Mouse (Mus musculus) liver, embryonic 16.5 days (tissue): ENCODE measurements at regions not wholly inside any gene's neighbourhood (a gene's known extent, or its start where the extent isn't known, plus 50 kb on each side); places are given as distances from the start of the nearest gene placed in this dataset.

ENCODE experiments used
- ATAC-seq: fragments of 200-750 bp; cut with Nextera tagmentation; 2 replicates; pipeline ENCODE4 v1.8.0; 2017; ENCODE audit warnings: low read depth, mild to moderate bottlenecking, moderate number of reproducible peaks, moderate library complexity
- H3K27ac ChIP-seq: fragments of 300-500 bp; sonication (generic); 2 replicates; pipeline ENCODE4 v1.5.1; 2014; ENCODE audit warnings: mild to moderate bottlenecking, low read length
- H3K27me3 ChIP-seq: fragments of 300-500 bp; sonication (generic); 2 replicates; pipeline ENCODE4 v1.6.1; 2014; ENCODE audit warnings: low read depth, low read length, mixed read lengths; ENCODE audit not compliant: control insufficient read depth, insufficient read depth
- H3K36me3 ChIP-seq: fragments of 300-500 bp; sonication (generic); 2 replicates; pipeline ENCODE4 v1.6.1; 2014; ENCODE audit warnings: mild to moderate bottlenecking; ENCODE audit not compliant: control insufficient read depth, insufficient read depth
- H3K4me1 ChIP-seq: fragments of 300-500 bp; sonication (generic); 2 replicates; pipeline ENCODE4 v1.6.1; 2014; ENCODE audit warnings: low read depth, low read length, mixed read lengths; ENCODE audit not compliant: control insufficient read depth
- H3K4me2 ChIP-seq: fragments of 300-500 bp; sonication (generic); 2 replicates; pipeline ENCODE4 v1.6.1; 2014; ENCODE audit warnings: low read depth, low read length, mixed read lengths
- H3K4me3 ChIP-seq: fragments of 300-500 bp; sonication (generic); 2 replicates; pipeline ENCODE4 v1.5.1; 2014; ENCODE audit warnings: low read depth, mild to moderate bottlenecking, low read length
- H3K9ac ChIP-seq: fragments of 300-500 bp; sonication (generic); 2 replicates; pipeline ENCODE4 v1.6.1; 2014; ENCODE audit warnings: low read depth, low read length
- H3K9me3 ChIP-seq: fragments of 300-500 bp; sonication (generic); replicated peaks from 2 replicates; pipeline ENCODE4 v1.6.1; 2016; ENCODE audit warnings: low read length; ENCODE audit not compliant: control insufficient read depth
- WGBS: fragments of 180-500 bp; shearing (Covaris S2); extraction: QIAGEN DNeasy Blood & Tissue Kit; methylation state at CpG from one replicate; pipeline ENCODE4 v1.1.7; 2014; ENCODE audit not compliant: insufficient replicate concordance; 5-methylcytosine and 5-hydroxymethylcytosine counted together

DNA sequence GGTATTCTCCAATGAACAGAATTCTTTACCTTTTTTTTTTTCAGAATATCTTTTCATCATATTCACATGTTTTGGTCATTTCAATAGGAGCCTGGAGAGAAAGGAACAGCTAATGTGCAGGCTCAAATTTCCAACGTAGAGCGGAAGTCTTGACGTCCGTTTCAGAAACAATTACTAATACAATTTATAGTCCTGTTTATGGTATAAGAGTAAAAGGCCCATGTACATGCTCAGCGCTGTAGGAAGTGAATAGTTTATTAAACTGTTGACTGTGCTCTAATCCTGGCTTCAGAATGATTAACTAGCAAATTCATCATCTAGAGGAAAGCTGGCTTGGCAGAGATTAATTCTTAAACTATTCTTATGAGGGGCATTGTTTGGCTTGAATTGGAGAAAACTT lies 142.1 kb downstream of the Pik3r1 start:
- no peak for ATAC-seq
- no peak overlapping the region for H3K4me2 ChIP-seq
- 63% methylated on average over 5 of the region's 5 CpGs for WGBS
- no peak overlapping the region for H3K4me3 ChIP-seq
- H3K9me3 ChIP-seq, result no peaks in the 10 kb centered on the region
- no peaks in the 10 kb centered on the region for H3K36me3 ChIP-seq
- H3K27ac ChIP-seq, result no peak overlapping the region
- no peak overlapping the region for H3K9ac ChIP-seq
- no peaks in the 10 kb centered on the region for H3K4me1 ChIP-seq
- H3K27me3 ChIP-seq, result no peaks in the 10 kb centered on the region

DNA sequence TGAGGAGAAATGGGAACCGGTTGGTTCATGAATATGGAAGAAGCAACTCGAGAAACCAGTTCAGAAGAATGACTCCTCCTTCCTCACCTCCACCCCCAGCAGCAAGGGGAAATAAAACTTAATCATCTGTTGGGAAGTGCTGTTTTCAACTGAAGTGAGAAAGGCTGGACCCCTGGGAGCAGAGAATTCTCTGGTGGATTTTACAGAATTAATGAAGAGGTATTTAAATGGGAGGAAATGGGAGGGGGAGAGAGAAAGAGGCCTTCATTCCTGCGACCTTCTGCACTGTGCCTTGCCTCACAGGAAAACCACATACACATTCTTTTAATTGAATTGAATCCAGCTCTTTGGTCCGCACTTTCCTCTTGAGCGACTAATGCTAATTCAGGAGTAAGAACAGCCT lies 143.8 kb downstream of the Pik3r1 start:
- H3K27me3 ChIP-seq, result no peaks in the 10 kb centered on the region
- H3K4me2 ChIP-seq, result no peak overlapping the region
- H3K36me3 ChIP-seq, result no peaks in the 10 kb centered on the region
- no peak for ATAC-seq
- WGBS, result 32% methylated on average over 5 of the region's 5 CpGs
- H3K27ac ChIP-seq, result no peak overlapping the region
- no peak overlapping the region for H3K9ac ChIP-seq
- no peaks in the 10 kb centered on the region for H3K9me3 ChIP-seq
- H3K4me3 ChIP-seq, result no peak overlapping the region
- no peaks in the 10 kb centered on the region for H3K4me1 ChIP-seq

DNA sequence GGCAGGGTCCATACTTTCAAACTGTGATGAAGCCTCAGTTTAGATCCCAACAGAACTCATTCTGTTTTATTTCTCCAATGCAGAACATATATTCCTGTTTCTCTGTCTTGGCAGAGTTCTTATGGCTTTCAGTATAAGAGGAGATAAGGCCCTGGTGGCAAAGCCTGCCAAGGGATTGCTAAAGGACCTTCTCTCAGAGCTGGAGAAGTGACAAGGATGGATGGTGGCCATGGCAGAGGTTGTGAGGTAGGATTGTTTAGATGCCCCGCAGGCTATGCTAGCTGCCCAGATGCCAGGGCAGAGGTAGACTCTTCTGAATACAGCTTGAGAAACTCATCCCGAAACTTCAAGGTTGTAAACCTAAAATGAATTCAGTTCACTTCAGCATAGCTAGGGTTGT lies 145.4 kb downstream of the Pik3r1 start:
- 85% methylated on average over 2 of the region's 2 CpGs for WGBS
- Histone ChIP-seq H3K4me1 (no peaks in the 10 kb centered on the region), H3K9me3 (no peaks in the 10 kb centered on the region), H3K9ac (no peak overlapping the region), H3K27ac (no peak overlapping the region), H3K27me3 (no peaks in the 10 kb centered on the region), H3K4me2 (no peak overlapping the region), H3K36me3 (no peaks in the 10 kb centered on the region), H3K4me3 (no peak overlapping the region)
- ATAC-seq, result no peak

DNA sequence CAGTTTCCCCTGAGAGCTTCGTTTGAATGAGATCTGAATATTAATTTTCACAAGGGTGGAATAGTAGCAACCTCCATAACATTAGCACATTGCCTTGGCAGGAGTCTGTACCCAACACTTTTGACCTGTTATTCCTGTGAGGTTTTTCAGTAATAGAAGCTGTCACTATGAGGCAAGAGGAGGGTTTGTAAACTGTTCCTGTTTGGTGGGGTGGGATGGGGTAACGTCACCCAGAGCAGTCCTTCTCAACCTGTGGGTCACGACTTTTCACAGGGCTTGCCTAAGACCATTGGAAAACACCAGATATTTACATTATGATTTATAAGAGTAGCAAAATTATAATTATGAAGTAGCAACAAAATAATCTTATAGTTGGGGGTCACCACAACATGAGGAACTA lies 147.4 kb downstream of the Pik3r1 start:
- H3K4me2 ChIP-seq, result no peak overlapping the region
- no peak for ATAC-seq
- H3K4me1 ChIP-seq, result no peaks in the 10 kb centered on the region
- no peak overlapping the region for H3K27ac ChIP-seq
- no peaks in the 10 kb centered on the region for H3K36me3 ChIP-seq
- no peaks in the 10 kb centered on the region for H3K9me3 ChIP-seq
- no peaks in the 10 kb centered on the region for H3K27me3 ChIP-seq
- no peak overlapping the region for H3K9ac ChIP-seq
- 61% methylated on average over 3 of the region's 3 CpGs for WGBS
- H3K4me3 ChIP-seq, result no peak overlapping the region

DNA sequence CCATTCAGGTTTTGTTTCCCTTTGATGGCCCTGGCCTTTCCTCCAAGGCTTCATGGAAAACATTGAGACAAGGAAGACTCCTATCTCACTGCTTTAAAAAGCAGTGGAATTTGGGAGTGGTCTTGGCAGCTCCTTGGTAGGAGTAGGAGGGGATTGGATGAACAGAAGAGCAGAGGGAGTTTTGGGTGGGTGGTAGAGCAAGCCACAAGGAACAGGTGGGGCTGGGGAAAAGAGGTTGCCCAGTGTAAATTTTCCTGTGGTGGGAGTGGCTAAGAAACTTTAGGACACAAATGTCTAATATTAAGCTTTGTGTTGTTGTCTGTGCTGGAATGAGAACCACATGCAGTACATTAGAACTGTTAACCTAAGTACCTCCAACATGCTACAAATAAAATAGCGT lies 148.9 kb downstream of the Pik3r1 start:
- no peaks in the 10 kb centered on the region for H3K9me3 ChIP-seq
- WGBS, result 76% methylated on average over 1 of the region's 1 CpGs
- ATAC-seq, result no peak
- peaks cover 4% of the 10 kb centered on the region for H3K4me1 ChIP-seq
- H3K36me3 ChIP-seq, result no peaks in the 10 kb centered on the region
- H3K27ac ChIP-seq, result no peak overlapping the region
- no peak overlapping the region for H3K4me2 ChIP-seq
- H3K4me3 ChIP-seq, result no peak overlapping the region
- H3K9ac ChIP-seq, result no peak overlapping the region
- H3K27me3 ChIP-seq, result no peaks in the 10 kb centered on the region

DNA sequence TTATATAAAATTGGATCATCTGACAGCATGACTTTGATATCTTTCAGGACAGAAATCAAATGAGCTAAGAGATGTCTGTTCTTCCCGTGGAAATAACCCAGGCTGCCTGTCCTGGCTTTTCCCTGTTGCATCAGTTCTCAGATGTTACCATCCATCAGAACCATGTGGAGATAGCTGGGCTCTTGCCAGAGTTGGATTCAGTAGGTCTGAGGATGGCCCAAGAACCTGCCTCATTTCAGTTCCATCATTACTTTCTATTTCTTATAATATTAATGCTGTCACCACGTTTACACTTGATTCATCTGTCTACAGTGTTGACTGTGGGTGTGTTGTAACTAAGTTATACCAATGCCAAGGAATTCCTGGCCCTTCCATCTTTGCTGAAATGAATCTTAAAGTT lies 155.2 kb downstream of the Pik3r1 start:
- Histone ChIP-seq H3K36me3 (no peaks in the 10 kb centered on the region), H3K27ac (peak overlapping the region; percentile 73), H3K4me2 (no peak overlapping the region), H3K9ac (peak overlapping the region; percentile 41; the same call in 1 of the 2 replicates), H3K4me3 (no peak overlapping the region), H3K9me3 (no peaks in the 10 kb centered on the region), H3K4me1 (peaks cover 49% of the 10 kb centered on the region), H3K27me3 (no peaks in the 10 kb centered on the region)
- 69% methylated on average over 2 of the region's 2 CpGs for WGBS
- ATAC-seq, result no peak

DNA sequence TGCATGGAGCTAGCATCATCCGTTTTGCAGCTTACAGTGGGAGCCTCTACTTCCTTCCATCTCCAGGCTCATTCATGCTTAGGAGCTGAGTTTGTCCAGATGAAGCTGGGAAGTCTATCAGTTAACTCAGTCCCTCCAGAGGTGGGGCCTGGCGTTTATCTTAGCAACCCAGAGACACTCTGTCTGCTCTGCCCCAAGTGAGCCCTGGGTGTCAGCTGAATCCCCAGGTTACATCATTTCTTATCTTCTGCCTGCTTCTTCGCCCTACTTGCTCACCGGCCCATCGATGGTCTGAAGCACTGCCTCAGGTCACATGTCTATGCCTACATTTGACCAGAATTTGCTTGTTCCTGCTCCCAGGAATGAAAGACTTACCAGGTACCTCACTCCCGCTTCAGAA lies 156.3 kb downstream of the Pik3r1 start:
- H3K27me3 ChIP-seq, result no peaks in the 10 kb centered on the region
- peak overlapping the region; percentile 98 for H3K27ac ChIP-seq
- peak overlapping the region; percentile 65 for H3K9ac ChIP-seq
- H3K36me3 ChIP-seq, result no peaks in the 10 kb centered on the region
- H3K4me2 ChIP-seq, result peak overlapping the region; percentile 47
- 31% methylated on average over 6 of the region's 6 CpGs for WGBS
- H3K4me3 ChIP-seq, result peak overlapping the region; percentile 6; the same call in 1 of the 2 replicates
- ATAC-seq, result peak; percentile 99
- peaks cover 49% of the 10 kb centered on the region for H3K4me1 ChIP-seq
- no peaks in the 10 kb centered on the region for H3K9me3 ChIP-seq

DNA sequence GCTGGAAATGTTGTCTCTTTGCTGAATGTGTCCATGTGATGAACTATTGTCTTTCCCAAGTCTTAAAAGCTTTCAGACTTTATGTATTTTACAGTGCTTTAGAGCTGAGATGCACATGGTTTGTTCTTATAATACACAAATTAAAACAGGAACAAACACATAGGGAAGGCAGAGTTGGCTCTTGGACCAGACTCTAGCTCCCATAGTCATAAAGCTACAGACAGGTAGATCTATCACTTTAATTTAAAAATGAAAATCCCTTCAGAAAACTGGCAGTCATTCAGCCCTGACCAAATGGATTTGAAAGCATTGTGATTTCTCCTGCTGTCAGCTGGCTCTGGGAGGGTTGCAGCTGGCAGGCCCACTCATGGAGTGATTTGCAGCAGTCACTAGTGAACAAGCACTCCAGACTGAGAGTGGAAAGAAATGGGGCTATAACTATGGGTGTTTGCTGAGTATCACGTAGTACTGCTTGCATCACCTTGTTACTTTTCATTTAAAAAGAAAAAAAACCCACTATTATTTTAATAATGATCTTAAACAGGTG lies 161.8 kb downstream of the Pik3r1 start:
- WGBS, result 68% methylated on average over 1 of the region's 1 CpGs
- Histone ChIP-seq H3K9me3 (no peaks in the 10 kb centered on the region), H3K9ac (no peak overlapping the region), H3K36me3 (no peaks in the 10 kb centered on the region), H3K4me3 (no peak overlapping the region), H3K27me3 (no peaks in the 10 kb centered on the region), H3K4me1 (peaks cover 30% of the 10 kb centered on the region), H3K27ac (no peak overlapping the region), H3K4me2 (no peak overlapping the region)
- ATAC-seq, result no peak

DNA sequence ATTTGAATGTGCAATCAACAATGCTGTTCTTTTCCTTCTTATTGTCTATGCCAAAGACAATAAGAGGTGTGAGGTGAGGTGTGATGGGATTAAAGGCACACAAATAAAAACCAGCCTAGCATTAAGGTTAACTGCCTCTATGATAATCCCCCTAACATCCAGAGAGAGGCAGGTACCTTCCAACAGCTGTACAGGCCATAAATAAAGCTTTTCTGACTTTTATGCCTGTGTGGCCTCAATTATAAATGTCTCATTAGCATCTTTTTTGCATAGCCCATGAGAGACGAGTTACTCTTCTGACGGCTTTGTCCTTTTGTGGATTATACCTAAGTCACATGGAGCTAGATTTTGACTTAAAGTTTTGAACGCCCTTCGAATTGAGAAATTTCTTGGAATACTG lies 162.3 kb downstream of the Pik3r1 start:
- ATAC-seq, result no peak
- WGBS, result 69% methylated on average over 4 of the region's 4 CpGs

More for the DNA sequence above, 162.3 kb downstream of the Pik3r1 start:
- Histone ChIP-seq H3K36me3 (no peaks in the 10 kb centered on the region), H3K9ac (no peak overlapping the region), H3K4me1 (peaks cover 24% of the 10 kb centered on the region), H3K9me3 (no peaks in the 10 kb centered on the region), H3K27ac (no peak overlapping the region), H3K27me3 (no peaks in the 10 kb centered on the region), H3K4me3 (no peak overlapping the region), H3K4me2 (no peak overlapping the region)
